Mouse (Mus musculus) megakaryocyte, embryonic 14.5 days (primary cell): ENCODE measurements around the gene Cacng6.

Experiments used
- FLI1 ChIP-seq: IDR thresholded peaks from 2 replicates; pipeline ENCODE4 v1.6.1; 2012; ENCODE audit warnings: low read length, inconsistent platforms, mixed read lengths
- GATA1 ChIP-seq: IDR thresholded peaks from 3 replicates; pipeline ENCODE4 v1.6.1; 2012; ENCODE audit warnings: mixed read lengths, low read length, inconsistent platforms, borderline replicate concordance

- TF ChIP-seq GATA1: no peak
- TF ChIP-seq FLI1: no peak
These were observed 1.1 kb downstream of the Cacng6 start for GRCm38 (mm10) chr7:3425141-3425540.
